Mouse (Mus musculus): ENCODE data around the gene Plac9a. TPM values are rescaled to one million over a fixed set of nuclear protein-coding genes. Genes with fewer than 3 reads are reported as not detected.
"Not testable (repeated sequence)": the region's sequence is repeated elsewhere in the genome, so short reads cannot be mapped to it uniquely, and the experiment has no call there.

Plac9a gene
- total and polyA plus RNA-seq, 2 experiments from 2014 or later, result 0.41 TPM; not detected in 1

DNA sequence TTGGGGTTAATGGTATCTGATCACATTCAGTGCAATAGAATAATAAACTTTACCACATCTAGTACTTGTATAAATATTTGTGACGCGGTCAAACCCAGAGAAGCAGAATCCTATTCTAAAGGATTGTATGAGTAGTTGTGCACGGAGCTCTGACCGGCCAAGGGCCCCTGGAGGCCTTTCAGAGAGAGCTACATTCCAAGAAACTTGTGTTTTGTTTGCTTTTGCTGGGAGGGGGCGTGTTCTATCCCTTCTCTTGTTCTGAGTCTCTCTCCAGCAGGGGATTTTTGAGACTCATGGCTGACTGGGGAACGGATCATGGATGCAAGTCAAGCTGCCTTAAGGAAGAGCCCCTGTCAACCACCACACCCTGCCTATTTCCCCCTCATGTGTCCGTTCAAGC is 7.2 kb downstream of the Plac9a start:
- no CpG with 5 or more reads among the region's 7 CpGs for WGBS
- not testable (repeated sequence) for H3K9ac ChIP-seq (replicated peaks; ENCODE audit: low read length); ATAC-seq

DNA sequence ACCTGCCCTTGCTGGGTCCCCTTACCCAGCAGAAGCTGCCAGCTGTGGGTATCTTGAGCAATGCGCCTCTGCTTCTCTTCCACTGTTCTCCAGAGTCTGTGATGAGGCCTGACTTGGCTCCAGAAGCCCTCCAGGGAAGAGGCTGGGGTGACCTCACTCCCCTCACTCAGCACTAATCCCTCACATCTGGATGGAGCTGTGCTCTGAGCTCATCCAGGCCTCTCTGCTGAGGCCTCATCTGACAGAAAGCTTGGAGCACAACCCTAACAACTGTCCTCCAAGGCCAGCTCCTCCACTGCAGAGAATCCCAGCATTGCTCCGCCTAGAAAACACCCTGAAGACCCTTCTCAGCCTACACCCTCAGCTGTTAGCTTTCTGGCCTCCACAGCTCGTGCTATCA is 8.3 kb downstream of the Plac9a start:
- not testable (repeated sequence) for H3K27ac ChIP-seq; H3K4me2 ChIP-seq (ENCODE audit: low read depth, low read length); H3K4me1 ChIP-seq (ENCODE audit: insufficient read depth, low read length); DNase-seq (ENCODE audit: low spot score); H3K4me3 ChIP-seq (ENCODE audit: low read length); ATAC-seq; H3K9me3 ChIP-seq (ENCODE audit: low read length); H3K9ac ChIP-seq (replicated peaks; ENCODE audit: low read length); H3K27me3 ChIP-seq (ENCODE audit: insufficient read depth, low read length); H3K36me3 ChIP-seq (ENCODE audit: insufficient read depth, low read length)
- no CpG with 5 or more reads among the region's 3 CpGs for WGBS

More for the DNA sequence above, 7.2 kb downstream of the Plac9a start:
- DNase-seq (ENCODE audit: low spot score); H3K9me3 ChIP-seq (ENCODE audit: low read length); H3K27me3 ChIP-seq (ENCODE audit: insufficient read depth, low read length); H3K27ac ChIP-seq; H3K4me2 ChIP-seq (ENCODE audit: low read depth, low read length); H3K4me1 ChIP-seq (ENCODE audit: insufficient read depth, low read length); H3K36me3 ChIP-seq (ENCODE audit: insufficient read depth, low read length); H3K4me3 ChIP-seq (ENCODE audit: low read length): not testable (repeated sequence)

DNA sequence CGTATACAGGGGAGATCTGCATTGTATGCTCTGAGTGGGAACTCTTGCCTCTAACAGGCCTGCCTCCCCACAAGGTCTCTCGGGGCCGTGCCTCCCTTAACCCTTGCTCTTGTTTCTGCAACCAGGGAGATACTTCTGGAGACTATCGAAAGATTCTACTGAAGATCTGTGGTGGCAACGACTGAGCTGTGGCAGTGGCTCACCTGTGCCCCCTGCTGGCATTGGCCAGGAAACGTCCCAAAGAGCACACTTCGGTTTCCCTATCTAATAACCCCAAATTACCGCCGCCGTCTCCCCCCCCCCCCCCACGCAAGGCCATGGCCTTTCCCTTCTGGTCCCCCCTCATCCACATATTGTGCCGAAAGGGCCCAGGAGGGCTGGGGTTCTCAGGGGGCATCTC is 17.0 kb downstream of the Plac9a start:
- H3K4me1 ChIP-seq (ENCODE audit: insufficient read depth, low read length); H3K4me2 ChIP-seq (ENCODE audit: low read depth, low read length); DNase-seq (ENCODE audit: low spot score); ATAC-seq; H3K36me3 ChIP-seq (ENCODE audit: insufficient read depth, low read length); H3K27me3 ChIP-seq (ENCODE audit: insufficient read depth, low read length); H3K4me3 ChIP-seq (ENCODE audit: low read length); H3K27ac ChIP-seq; H3K9ac ChIP-seq (replicated peaks; ENCODE audit: low read length); H3K9me3 ChIP-seq (ENCODE audit: low read length): not testable (repeated sequence)
- no CpG with 5 or more reads among the region's 12 CpGs for WGBS

- WGBS, result no CpG with 5 or more reads among the region's 9 CpGs
- not testable (repeated sequence) for H3K4me2 ChIP-seq (ENCODE audit: low read depth, low read length); H3K9me3 ChIP-seq (ENCODE audit: low read length); H3K4me3 ChIP-seq (ENCODE audit: low read length); H3K4me1 ChIP-seq (ENCODE audit: insufficient read depth, low read length); ATAC-seq; H3K9ac ChIP-seq (replicated peaks; ENCODE audit: low read length); DNase-seq (ENCODE audit: low spot score); H3K27me3 ChIP-seq (ENCODE audit: insufficient read depth, low read length); H3K36me3 ChIP-seq (ENCODE audit: insufficient read depth, low read length); H3K27ac ChIP-seq
Observed at GRCm38 (mm10) chr14:25881769-25882168, 21.1 kb downstream of the Plac9a start.

DNA sequence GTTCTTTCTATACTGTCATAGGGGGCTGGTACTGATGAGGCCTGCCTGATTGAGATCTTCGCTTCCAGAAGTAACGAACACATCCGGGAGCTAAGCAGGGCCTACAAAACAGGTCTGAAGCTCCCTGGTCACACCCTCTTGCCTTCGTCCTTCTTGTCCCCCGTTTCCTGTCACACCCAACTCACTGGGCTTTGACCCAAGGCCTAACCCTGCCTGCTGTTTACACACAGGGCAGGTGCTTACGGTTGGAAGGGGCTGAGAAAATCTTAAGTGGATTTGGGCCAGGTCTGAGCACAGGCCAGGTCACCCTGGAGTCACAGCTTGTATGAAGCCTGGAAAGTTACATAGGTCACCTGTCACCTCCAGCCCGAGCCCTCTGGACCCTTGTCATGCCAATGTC is 26.3 kb downstream of the Plac9a start:
- not testable (repeated sequence) for DNase-seq (ENCODE audit: low spot score); H3K9me3 ChIP-seq (ENCODE audit: low read length); H3K27ac ChIP-seq; ATAC-seq; H3K4me1 ChIP-seq (ENCODE audit: insufficient read depth, low read length); H3K9ac ChIP-seq (replicated peaks; ENCODE audit: low read length); H3K36me3 ChIP-seq (ENCODE audit: insufficient read depth, low read length); H3K4me3 ChIP-seq (ENCODE audit: low read length); H3K27me3 ChIP-seq (ENCODE audit: insufficient read depth, low read length); H3K4me2 ChIP-seq (ENCODE audit: low read depth, low read length)
- no CpG with 5 or more reads among the region's 7 CpGs for WGBS

- Histone ChIP-seq H3K9ac (replicated peaks; ENCODE audit: low read length) (no peak overlapping the region), H3K27me3 (ENCODE audit: insufficient read depth, low read length) (no peaks in the 10 kb centered on the region), H3K4me2 (ENCODE audit: low read depth, low read length) (no peak overlapping the region), H3K9me3 (ENCODE audit: low read length) (no peaks in the 10 kb centered on the region), H3K4me1 (ENCODE audit: insufficient read depth, low read length) (no peaks in the 10 kb centered on the region), H3K27ac (peak overlapping the region; percentile 33), H3K4me3 (ENCODE audit: low read length) (no peak overlapping the region), H3K36me3 (ENCODE audit: insufficient read depth, low read length) (no peaks in the 10 kb centered on the region)
- peak; percentile 71 for DNase-seq (ENCODE audit: low spot score)
- ATAC-seq, result peak; percentile 69; the same call in 1 of the 2 replicates
- no peak for TF ChIP-seq CTCF (IDR thresholded peaks at IDR 0.05; ENCODE audit: low read depth)
- 46% methylated on average over 8 of the region's 8 CpGs for WGBS
Observed at GRCm38 (mm10) chr14:25872461-25873415, 30.2 kb downstream of the Plac9a start.

DNA sequence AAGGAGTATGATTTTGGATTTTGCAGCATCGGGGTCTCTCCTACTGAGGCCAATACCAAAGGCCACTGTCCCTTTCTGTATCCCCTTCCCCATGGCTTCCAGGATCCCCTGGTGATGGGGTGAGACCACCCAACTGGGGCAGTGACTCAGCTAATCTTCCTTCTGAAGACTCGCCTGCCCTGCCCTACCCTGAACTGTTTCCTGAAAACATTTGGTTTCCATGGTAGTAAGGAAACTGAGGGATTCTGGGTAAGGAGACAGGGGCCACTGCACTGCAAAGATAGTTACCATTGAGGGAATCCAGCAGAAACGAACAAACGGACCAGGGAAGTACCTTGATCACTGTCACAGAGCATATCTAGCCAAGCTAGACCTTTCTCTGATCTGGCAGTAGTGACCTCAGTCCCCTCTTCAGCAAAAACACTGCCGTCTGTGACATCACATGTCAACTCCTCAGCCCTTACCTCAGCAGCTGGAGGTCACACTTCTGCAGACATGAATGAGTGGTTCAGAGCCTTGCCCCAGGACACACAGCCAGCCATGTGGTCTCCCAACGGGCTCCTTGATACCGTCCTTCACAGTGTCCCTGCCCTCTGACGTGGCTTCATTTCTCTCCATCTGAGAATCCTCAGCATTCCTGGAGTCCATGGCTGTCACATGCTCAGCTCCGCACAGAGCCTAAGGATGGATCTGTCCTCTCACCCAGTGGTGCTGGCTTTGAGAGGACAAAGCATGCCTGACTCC is 33.6 kb downstream of the Plac9a start:
- ATAC-seq (no peak), DNase-seq (ENCODE audit: low spot score) (no peak)
- Histone ChIP-seq H3K9ac (replicated peaks; ENCODE audit: low read length) (no peak overlapping the region), H3K27ac (no peak overlapping the region), H3K9me3 (ENCODE audit: low read length) (no peaks in the 10 kb centered on the region), H3K4me2 (ENCODE audit: low read depth, low read length) (no peak overlapping the region), H3K36me3 (ENCODE audit: insufficient read depth, low read length) (no peaks in the 10 kb centered on the region), H3K4me3 (ENCODE audit: low read length) (no peak overlapping the region), H3K4me1 (ENCODE audit: insufficient read depth, low read length) (no peaks in the 10 kb centered on the region), H3K27me3 (ENCODE audit: insufficient read depth, low read length) (no peaks in the 10 kb centered on the region)
- WGBS, result 61% methylated on average over 9 of the region's 9 CpGs
- TF ChIP-seq CTCF (IDR thresholded peaks at IDR 0.05; ENCODE audit: low read depth), result no peak
